Mouse (Mus musculus): ENCODE data around the gene Dpy30.

DNA sequence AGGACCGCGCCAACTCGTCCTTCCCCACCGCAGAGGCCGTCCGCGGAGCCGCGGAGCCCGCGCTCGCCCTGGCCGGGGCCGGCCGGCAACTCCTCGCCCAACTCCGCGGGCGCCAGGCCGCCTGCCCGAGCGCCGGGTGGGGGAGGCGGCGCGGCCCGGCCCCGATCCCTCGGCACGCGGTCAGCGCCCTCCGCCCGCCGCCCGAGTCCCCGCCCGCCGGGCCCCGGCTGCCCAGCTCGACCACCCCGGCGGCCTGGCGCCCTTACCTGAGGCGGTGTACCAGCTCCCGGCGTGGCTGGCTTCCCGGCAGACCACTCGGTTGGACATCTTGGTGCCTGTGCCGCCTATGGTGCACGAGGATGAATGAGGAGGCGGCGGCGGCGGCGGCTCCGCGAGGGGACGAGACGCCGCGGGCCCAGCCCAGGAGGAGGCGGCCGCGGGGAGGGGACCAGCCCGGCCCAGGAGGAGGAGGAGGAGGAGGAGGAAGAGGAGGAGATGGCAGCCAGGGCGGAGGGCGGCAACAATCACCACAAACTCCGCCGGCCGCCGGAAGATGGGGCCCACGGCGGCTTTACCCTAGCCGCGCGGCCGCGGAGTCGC, 29.2 kb downstream of the Dpy30 start:
- no peak for TF ChIP-seq GATA1 (IDR thresholded peaks at IDR 0.05; ENCODE audit: low read length)
- no peak for TF ChIP-seq TAL1 (IDR thresholded peaks at IDR 0.05; ENCODE audit: low read length)
